Mouse (Mus musculus): Measurements from ENCODE around the gene Gfap.

GRCm38 (mm10) chr11:102946992-102947343 is 46.3 kb upstream of the Gfap start:
- TF ChIP-seq CTCF (IDR thresholded peaks at IDR 0.05; ENCODE audit: borderline replicate concordance, insufficient read depth, low read depth, low read length) (no peak), POLR2A (IDR thresholded peaks at IDR 0.05; ENCODE audit: borderline replicate concordance, insufficient read depth, low read length) (no peak)

Data from cerebellum, adult 2 months (tissue).